Mouse (Mus musculus): ENCODE results near the gene Farp1. TPM values are rescaled to one million over a fixed set of nuclear protein-coding genes. Genes with fewer than 3 reads are reported as not detected.
A peak's percentile ranks its signal among the peaks of the same experiment; 100 is the strongest.
"Not testable (repeated sequence)": the region's sequence is repeated elsewhere in the genome, so short reads cannot be mapped to it uniquely, and the experiment has no call there.

Farp1 gene
- total RNA-seq (2022), result 100 to 1,000 TPM; 125 to 132 (median 132) TPM

GRCm38 (mm10) chr14:121034973-121035662 is at the start of gene Farp1:
Gene Farp1 (plus strand): TSS chr14:121035200.
- peak; percentile 55 to 71 for DNase-seq (ENCODE audit: low spot score in 2 of 2)

- DNase-seq (ENCODE audit: low spot score in 2 of 2), result peak in 1 of 2 experiments; percentile 82
These were observed 45.9 kb upstream of the Farp1 start for GRCm38 (mm10) chr14:120989126-120989525.

GRCm38 (mm10) chr14:120997686-120998085 is 37.3 kb upstream of the Farp1 start:
- no peak for DNase-seq (ENCODE audit: low spot score in 2 of 2)

- no peak for DNase-seq (ENCODE audit: low spot score in 2 of 2)
These were observed 34.2 kb upstream of the Farp1 start for GRCm38 (mm10) chr14:121000561-121001340.

DNA sequence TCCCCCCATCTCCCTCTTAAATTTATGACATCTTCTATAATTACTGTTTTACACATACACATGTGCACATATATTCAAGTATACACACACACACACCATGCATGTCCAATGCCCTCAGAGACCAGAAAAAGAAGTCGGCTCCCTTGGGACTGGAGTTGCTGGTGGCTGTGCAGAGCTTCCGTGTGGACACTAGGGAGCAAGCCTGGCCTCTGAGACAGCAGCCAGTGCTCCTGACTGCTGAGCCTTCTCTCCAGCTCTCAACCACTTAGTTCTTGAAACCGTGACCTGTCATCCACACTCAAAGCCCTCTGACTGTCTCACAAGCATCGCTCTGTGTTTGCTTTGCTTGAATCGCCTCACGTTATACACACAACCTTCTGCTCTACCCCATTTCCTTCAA is 29.4 kb upstream of the Farp1 start:
- no peak for DNase-seq (ENCODE audit: low spot score in 2 of 2)

- no peak for DNase-seq (ENCODE audit: low spot score in 2 of 2)
These were observed 29.0 kb upstream of the Farp1 start for GRCm38 (mm10) chr14:121006021-121006420.

GRCm38 (mm10) chr14:121015114-121015690 is 19.8 kb upstream of the Farp1 start:
- no peak for DNase-seq (ENCODE audit: low spot score in 2 of 2)

DNA sequence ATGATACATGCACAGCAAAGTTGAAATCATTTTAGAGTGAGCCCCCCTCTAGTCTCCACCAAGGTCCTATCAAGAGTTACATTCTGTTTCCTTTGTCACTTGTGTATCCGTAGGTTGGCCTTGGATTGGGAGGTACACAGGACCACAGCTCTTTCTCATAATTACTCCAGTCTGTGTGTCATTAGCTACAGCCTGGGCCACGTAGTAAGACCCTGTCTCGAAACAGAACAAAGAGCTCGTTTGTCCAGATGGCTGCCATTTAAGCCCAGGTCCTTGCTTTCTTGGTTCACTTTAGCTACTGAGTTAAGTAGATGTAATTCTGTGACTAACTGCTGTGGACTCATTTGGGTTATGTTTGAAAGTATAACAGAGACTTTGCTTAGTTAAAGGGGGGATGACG is 12.6 kb upstream of the Farp1 start:
- no peak for DNase-seq (ENCODE audit: low spot score in 2 of 2)

DNA sequence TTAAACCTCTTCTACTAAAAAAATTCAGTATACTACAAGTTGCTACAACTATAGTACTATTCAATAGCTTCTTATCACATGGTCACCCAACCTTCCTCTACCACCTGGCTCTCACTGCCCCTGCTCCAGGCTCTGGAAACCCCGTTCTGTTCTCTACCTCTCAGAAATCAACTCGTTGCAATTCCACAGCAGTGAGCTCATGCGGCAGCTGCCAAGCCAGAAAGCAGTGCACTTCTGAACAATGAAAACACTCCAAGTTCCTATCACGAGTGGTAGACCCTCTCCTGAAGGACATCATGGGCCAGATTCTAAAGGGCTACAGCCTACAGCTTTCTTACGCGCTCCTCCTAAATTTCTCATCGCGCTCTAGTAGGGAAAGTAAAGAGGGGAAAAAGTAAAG is 9.6 kb upstream of the Farp1 start:
- no peak for DNase-seq (ENCODE audit: low spot score in 2 of 2)

DNA sequence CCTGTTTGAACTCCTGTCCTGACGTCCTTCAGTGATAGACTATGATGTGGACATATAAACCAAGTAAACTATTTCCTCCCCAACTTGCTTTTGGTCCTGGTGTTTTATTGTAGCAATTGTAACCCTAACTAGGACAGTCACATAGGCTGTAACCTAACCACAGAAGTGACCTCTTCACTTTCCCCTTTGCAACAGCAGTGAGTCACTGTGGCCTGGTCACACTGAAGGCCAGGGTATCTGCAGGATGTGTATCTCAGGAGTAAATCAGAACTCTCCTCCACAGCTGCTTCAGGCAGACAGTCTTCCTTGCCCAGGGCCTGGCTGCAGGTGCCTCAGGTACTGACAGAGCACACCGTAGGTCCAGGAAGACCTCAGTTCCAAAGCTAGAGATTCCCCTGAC is 3.6 kb upstream of the Farp1 start:
- DNase-seq (ENCODE audit: low spot score in 2 of 2), result no peak

DNA sequence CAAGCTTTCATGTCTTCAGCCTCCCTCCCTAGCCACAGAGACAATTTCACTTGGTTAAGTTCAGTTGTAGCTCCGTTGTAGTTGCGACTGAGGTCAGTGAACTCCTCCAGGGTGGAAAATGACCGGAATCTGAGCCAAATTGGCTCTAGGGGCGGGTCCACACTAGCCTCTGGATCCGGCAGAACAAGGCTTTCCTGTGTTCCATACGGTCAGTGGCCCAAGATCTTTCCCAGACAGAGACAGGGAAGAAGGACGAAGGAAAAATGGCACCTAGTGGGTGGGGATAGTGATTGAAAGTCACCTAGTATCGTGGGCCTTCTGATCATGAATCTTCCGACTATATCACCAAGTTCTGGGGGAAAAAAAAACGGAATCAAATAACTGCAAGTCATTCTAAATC is 475 bp upstream of the Farp1 start:
- no peak for DNase-seq (ENCODE audit: low spot score in 2 of 2)

DNA sequence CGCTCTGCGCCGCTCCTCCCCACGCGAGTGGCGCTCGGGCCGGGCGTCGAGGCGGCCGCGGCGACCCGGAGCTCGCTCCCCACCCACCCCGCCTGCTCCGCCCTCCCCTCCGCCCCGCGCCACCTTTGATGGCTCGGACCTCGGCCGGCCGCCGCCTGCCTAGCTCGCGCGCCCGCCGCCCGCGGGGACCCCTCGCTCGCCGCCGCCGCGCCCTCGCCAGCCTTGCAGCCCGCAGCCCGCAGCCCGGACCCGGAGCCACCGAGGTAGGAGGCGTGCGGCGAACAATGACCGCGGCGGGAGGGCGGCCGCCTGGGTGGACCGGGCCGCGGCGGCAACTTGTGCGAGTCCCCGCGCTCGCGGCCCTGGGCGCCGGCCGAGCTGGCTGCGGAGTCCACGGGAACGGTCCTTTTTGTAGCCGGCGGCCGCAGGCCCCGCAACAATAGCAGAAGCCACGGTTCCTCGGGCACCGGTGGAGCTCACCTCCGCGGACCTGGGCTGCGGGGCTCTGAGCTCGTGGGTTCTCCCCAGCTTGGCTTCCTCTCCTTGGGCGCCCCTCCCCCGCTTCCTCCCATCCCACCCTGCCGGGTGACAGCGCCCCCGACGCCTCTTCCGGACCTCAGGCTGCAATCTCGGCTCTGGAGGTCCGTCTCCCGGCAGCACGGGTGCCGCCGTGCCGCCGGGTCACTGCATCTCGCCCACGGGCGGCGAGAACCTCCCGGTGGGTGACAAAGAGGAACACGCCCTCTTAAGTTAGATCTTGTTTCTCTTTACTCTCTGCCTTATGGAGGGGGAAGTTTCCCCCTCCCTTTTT is 868 bp downstream of the Farp1 start:
- peak in 1 of 2 experiments; percentile 23 for DNase-seq (ENCODE audit: low spot score in 2 of 2)

DNA sequence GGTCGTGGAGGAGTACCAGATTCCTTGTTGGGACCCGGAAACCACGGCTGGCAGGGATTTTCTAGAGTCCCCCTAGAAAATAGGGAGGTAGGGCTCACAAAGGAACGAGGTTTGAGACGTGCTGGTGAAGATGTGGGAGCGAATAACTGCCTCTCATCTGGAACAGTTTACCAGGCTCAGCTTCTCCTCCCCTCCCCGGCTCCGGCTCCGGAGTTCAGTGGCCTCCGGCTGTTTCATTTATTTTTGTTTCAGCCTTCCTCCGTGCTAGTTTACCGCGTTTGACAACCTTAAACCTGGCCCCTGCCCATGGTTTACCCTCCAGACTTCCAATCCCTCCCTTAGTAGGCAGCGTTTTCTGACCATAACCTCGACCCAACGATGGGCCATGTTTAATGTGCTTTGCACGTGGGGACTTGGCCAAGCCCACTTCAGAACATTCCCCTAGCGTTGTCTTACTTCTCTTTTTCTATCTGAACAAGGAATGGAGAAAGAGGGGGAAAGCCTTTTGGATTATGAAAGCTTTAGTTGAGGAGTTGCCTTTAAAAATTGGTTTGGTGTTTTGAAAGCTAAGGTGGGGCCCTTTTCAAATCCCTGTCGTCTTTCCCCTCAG is 1.7 kb downstream of the Farp1 start:
- DNase-seq (ENCODE audit: low spot score in 2 of 2), result no peak

DNA sequence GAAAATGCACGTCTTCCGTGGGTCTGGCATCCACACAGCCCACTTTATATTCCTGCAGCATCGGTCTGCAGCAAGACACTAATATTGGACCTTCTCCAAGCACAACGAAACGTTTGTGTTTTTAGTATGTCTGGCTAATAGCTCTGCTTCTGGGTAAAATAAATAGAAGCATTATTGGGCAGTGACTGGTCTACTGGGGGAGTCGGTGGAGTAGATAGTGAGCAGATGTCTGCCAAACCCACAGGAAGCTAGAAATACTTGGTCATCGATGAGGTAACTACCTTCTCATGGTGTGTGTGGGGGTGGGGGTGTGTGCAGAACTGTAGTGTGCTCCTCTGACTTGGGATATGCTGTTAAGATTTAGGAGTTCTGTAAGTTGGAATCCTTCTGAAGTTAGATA is 2.3 kb downstream of the Farp1 start:
- DNase-seq (ENCODE audit: low spot score in 2 of 2), result no peak

DNA sequence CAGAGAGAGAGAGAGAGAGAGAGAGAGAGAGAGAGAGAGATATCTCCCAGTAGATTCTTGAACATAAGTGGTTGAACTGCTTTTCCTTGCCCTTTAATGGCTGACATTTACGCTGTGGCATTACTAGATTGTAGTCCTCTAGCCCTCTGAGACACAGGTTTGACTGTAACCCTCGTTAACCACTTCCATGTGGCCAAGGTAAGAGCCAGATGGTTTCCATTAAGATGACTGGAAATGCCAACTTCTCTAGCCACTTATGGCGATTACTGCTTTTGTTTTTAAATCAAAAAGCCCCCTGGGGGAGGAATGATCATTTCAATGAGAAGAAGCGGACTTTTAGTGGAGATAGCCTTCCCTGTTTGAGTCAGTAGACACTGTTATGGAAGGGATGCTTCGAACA is 3.7 kb downstream of the Farp1 start:
- no peak for DNase-seq (ENCODE audit: low spot score in 2 of 2)

- no peak for DNase-seq (ENCODE audit: low spot score in 2 of 2)
These were observed 9.1 kb downstream of the Farp1 start for GRCm38 (mm10) chr14:121044145-121044544.

DNA sequence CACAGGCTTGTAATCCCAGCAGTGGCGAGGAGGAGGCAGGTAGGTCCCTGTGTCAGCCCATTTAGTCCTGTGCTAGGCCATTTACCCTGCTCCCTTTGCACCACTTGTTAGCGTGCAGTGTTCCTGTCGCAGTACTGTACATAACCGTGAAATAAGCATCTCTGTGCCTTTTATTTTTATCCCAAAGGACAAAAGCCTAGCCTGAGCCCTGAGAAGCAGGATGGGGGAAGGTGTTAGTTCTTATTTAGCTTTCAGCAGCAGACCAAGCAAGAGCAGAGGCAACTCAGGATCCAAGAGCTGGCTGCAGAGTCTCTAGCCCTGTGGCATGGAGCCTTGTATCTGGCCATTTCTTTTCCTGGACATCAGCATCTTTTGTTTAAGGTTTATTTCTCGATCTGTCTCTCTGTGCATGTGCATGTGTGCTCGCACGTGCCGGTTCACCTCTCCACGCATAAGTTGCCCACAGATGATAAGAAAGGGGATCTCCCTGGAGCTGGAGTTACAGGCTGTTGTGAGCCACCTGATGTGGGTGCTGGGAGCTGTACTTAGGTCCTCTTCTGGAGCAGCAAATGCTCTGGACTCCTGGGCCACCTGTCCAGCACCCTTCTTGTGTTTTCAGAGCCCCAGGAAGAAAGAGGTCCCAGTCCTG is 11.4 kb downstream of the Farp1 start:
- DNase-seq (ENCODE audit: low spot score in 2 of 2), result no peak

DNA sequence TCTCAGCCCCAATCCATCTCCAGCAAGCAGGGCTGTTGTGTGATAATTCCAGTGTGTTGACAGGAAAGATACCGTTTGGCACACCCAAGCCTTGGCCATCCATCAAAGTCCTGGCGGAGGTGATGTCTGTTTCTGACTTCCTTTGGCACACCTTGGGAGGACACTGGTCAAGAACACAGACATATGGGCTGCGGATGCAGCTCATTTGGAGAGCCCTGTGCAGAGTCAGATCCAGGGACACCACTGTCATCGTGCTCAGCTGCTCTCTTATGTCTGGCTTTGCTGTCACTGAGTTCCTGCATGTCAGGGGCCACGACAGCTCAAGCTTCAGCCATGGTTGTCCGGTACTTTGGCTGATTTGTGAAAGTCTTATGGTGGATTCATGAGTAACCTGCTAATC is 12.8 kb downstream of the Farp1 start:
- no peak for DNase-seq (ENCODE audit: low spot score in 2 of 2)

- not testable (repeated sequence) for DNase-seq (ENCODE audit: low spot score in 2 of 2)
These were observed 16.0 kb downstream of the Farp1 start for GRCm38 (mm10) chr14:121051002-121051401.

DNA sequence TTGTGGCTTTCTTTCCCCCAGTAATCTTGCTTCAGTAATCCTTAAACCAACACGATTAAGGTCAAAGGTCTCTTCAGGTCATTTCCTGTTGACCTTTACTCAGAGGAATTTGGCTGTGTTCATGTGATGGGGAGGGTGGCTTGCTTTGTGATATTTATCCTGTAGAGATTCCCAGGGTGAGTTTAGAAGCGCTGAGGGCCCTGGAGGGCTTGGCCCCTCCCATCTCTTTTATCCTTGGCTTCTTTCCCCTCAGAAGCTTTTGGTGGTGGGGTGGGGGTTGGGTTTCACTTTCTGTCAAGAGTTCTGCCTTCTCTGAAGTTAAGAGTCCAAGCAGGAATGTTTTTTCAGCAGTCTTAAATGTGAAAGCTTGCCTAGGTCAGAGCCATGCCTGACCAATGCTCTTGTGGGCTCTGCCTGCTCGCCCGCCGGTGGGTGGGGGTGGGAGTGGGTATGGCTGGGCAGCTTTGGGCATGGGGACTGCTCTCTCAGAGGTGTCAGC is 18.1 kb downstream of the Farp1 start:
- DNase-seq (ENCODE audit: low spot score in 2 of 2), result no peak

DNA sequence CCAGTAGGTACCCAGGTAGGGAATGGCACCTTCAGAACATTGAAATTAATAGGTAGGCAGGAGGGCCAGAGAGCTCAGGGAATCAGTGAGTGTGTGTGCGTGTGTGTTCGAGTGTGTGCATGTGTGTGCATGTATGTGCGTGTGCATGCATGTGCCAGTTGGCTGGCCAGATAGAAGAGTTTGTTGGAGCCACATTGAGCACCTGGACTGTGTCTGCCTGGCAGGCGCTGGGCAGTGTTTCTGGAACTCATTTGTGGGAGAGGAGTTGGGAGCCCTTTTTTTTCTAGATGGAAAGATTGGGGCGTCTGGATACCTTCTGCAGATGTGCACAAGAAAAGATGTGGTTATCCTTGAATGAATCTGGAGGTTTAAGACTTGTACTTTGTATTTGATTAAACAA is 19.1 kb downstream of the Farp1 start:
- DNase-seq (ENCODE audit: low spot score in 2 of 2), result no peak

Measured in left cerebral cortex, adult 8-10 months (tissue).